Mouse (Mus musculus) cerebellum, adult 2 months (tissue): ENCODE results near the gene Mapk8ip1.

Experiments used
- CTCF ChIP-seq: fragments of 200-500 bp; IDR thresholded peaks from 2 replicates; pipeline ENCODE4 v1.5.1; 2011; ENCODE audit warnings: low read depth, mild to moderate bottlenecking, control low read depth, low read length, moderate library complexity, borderline replicate concordance; ENCODE audit not compliant: insufficient read depth
- POLR2A ChIP-seq: fragments of 200-500 bp; IDR thresholded peaks from 2 replicates; pipeline ENCODE4 v1.6.1; 2011; ENCODE audit warnings: low read length, control low read depth, borderline replicate concordance; ENCODE audit not compliant: insufficient read depth

GRCm38 (mm10) chr2:92400682-92401081 lies 381 bp downstream of the Mapk8ip1 start:
- TF ChIP-seq POLR2A, result no peak
- no peak for TF ChIP-seq CTCF
